In the genomic region with DNA sequence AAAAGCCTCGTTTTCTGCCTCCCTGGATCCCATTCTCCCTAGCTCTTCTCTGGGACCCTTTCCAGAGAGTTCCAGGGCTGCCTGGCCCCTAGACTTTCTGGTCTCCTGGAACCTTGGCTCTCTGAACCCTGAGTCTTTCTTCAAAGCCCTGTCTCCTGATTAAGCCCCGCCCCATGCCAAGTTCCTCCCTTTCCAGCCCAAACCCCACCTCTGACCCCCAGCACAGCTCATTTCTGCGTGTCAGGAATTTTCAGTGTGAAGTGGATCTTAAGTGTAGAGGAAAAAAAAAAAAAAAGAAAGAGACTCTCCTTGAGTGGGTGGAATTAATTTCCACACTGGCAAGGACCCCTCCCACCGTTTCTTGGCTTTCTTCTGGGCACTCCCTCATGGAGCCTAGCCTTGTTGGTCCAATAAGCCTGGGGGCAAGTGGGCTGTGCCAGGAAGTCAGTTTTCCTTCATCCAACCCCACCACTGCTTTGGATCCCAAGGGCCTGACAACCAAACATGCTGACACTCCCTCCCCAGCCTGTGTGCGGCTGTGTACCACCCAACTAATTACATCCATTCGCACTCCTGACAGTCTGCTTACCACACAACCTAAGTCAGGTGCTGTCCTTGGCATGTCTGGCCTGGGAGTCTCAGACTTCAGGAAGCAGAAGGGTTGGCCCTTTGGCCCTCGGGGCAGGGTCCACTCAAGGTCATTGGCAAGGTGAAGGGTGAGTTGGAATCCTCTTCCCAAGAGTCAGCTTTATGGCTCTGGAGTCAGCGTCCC, we compare ENCODE assay signal across 8 mouse cellular contexts. TPM values are rescaled to one million over a fixed set of nuclear protein-coding genes. Genes with fewer than 3 reads are reported as not detected.
DNase-seq lines count a peak whose midpoint lies in the region; ATAC-seq lines count a peak whose summit lies in the region.

TSS of gene Ifitm10 (minus strand) at position 113 of the 772 bp plus-strand sequence.

- no peak for ATAC-seq in liver, embryonic 13.5 days (ENCODE audit: low read depth)
- no peak for ATAC-seq in erythroid progenitor cell, adult 5-6 weeks (replicated peaks; ENCODE audit: low FRiP score, poor library complexity, severe bottlenecking)

- DNase-seq in adrenal gland, adult (ENCODE audit: inconsistent age in 2 of 2, low spot score in 1 of 2), result peak; percentile 23 to 54
- no peak for DNase-seq in adrenal gland, postnatal 36 days
- DNase-seq in left cerebral cortex, adult 18-20 months (ENCODE audit: low spot score in 2 of 2), result no peak
- DNase-seq in left cerebral cortex, adult 11 months (ENCODE audit: low spot score), result no peak
- peak; percentile 35 for DNase-seq in kidney, adult 18-20 months
- DNase-seq in liver, embryonic 13.5 days, result no peak
- DNase-seq in right cerebral cortex, postnatal 14 days, result no peak

- 71% methylated on average over 8 of the region's 8 CpGs for WGBS in liver, embryonic 13.5 days (ENCODE audit: insufficient replicate concordance)

- H3K4me1 ChIP-seq in liver, embryonic 13.5 days (replicated peaks), result peaks cover 72% of the 10 kb centered on the region

- H3K9ac ChIP-seq in liver, embryonic 13.5 days, result 0 out of 2 replicates have a peak within 1 kb of the TSS, but pooled peaks have one; percentile 57

- H3K27me3 ChIP-seq in liver, embryonic 13.5 days, result peaks cover 55% of the 10 kb centered on the region

- peak within 1 kb of the TSS; percentile 50; the same call in 1 of the 2 replicates for H3K4me3 ChIP-seq in liver, embryonic 13.5 days (replicated peaks)

- H3K4me2 ChIP-seq in liver, embryonic 13.5 days, result 0 out of 2 replicates have a peak within 1 kb of the TSS, but pooled peaks have one; percentile 62

- peaks cover 47% of the 10 kb centered on the region for H3K36me3 ChIP-seq in liver, embryonic 13.5 days

- no peaks in the 10 kb centered on the region for H3K9me3 ChIP-seq in liver, embryonic 13.5 days (replicated peaks)

- H3K27ac ChIP-seq in liver, embryonic 13.5 days, result peak within 1 kb of the TSS; percentile 94

RNA-seq across cellular contexts. Expression of gene Ifitm10, which starts in this region (rescaled TPM):
- total RNA-seq in adrenal gland, postnatal 36 days (2021), result 1 to 10 TPM; 3.0 to 4.4 TPM
- 10 to 100 TPM; 35.2 to 38.2 TPM for total RNA-seq in left cerebral cortex, adult 18-20 months (2021)
- 1.5 and 1.8 TPM in 2 replicates for polyA plus RNA-seq in liver, embryonic 13.5 days (2015; fragmentation: Nextera tagmentation; extraction: Ambion mirVana)
- total RNA-seq in erythroid progenitor cell, adult 5-6 weeks (2015; ENCODE audit: low replicate concordance), result not detected in 2 replicates
- not detected in 2 replicates for total RNA-seq in erythroid progenitor cell, adult 5-6 weeks (2017; ENCODE audit: low replicate concordance)

Comparison
In these comparisons a context has a peak if more than half of its experiments do, and no peak if none do; other contexts are left out.
1. RNA of gene Ifitm10 (total RNA-seq): 35.2 to 38.2 TPM in left cerebral cortex, adult 18-20 months; 3.0 to 4.4 TPM in adrenal gland, postnatal 36 days and not detected in erythroid progenitor cell, adult 5-6 weeks; every median in the first group is over 4 times any median in the second.
2. DNase-seq: peak in adrenal gland, adult (2 of 2) and kidney, adult 18-20 months (single experiment); none in adrenal gland, postnatal 36 days (0 of 2), left cerebral cortex, adult 18-20 months (0 of 2), left cerebral cortex, adult 11 months (single experiment), liver, embryonic 13.5 days (single experiment) and right cerebral cortex, postnatal 14 days (single experiment).